Mouse (Mus musculus) ES-Bruce4 (cell line): ENCODE data around the gene Alg9.

ENCODE experiments used
- CTCF ChIP-seq: IDR thresholded peaks from one replicate; pipeline ENCODE4 v1.8.1; 2011; ENCODE audit warnings: low read depth, low read length
- EP300 ChIP-seq: IDR thresholded peaks from 2 replicates; pipeline ENCODE4 v1.6.1; 2011; ENCODE audit warnings: low read depth, low read length; ENCODE audit not compliant: insufficient read depth
- POLR2A ChIP-seq: IDR thresholded peaks from one replicate; pipeline ENCODE4 v1.8.1; 2011; ENCODE audit warnings: low read length; ENCODE audit not compliant: insufficient read depth

DNA sequence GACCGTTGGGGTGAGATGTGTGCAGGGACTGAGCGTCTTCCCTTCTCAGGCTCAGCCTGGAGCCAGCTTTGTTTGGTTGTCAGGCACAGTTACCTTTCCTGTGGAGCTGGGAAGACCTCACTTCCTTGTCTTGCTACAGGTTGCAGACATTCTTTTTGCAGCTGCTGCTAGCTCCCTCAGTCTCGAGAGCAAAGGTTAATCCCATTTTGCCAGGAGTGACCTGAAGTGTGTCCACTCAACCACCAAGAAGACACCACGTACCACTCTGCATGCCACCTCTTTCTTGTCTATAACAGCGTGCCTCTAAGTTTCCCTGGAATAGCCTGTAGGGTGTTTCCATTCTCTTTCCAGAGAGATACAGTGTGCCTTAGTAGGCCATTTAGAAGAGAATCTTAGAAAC is 74.0 kb downstream of the Alg9 start:
- no peak for TF ChIP-seq POLR2A
- TF ChIP-seq EP300 = no peak
- no peak for TF ChIP-seq CTCF
